Comparison of ENCODE assay signal across 8 mouse cellular contexts in the genomic region with DNA sequence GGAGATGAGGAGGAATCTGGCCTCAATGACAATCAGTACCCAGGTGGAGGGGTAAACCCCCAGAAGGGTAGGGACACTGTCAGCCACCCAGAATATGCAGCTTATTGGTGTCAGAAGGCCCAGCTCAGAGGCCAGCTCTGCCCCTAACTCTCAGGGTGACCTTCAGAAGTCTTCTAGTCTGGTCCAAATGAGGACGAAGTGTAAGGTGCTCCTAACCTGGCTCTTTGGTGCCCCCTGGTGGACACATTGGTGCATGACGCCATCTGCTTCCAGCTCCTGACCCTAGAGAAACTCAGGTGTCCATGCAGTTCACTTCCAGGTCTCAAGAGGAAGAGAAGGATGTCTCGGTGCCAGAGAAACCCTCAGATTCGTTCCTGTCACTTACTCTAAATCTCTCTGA. TPM values are rescaled to one million over a fixed set of nuclear protein-coding genes. Genes with fewer than 3 reads are reported as not detected.
DNase-seq lines count a peak whose midpoint lies in the region; ATAC-seq lines count a peak whose summit lies in the region.

No protein-coding gene starts in this region.

- no peak overlapping the region for H3K4me3 ChIP-seq in embryonic facial prominence, embryonic 11.5 days (ENCODE audit: low read depth, low read length)
- H3K4me3 ChIP-seq in heart, embryonic 15.5 days, result no peak overlapping the region

- no peaks in the 10 kb centered on the region for H3K36me3 ChIP-seq in embryonic facial prominence, embryonic 11.5 days (replicated peaks; ENCODE audit: control insufficient read depth, insufficient read depth, low read depth, low read length)
- no peaks in the 10 kb centered on the region for H3K36me3 ChIP-seq in heart, embryonic 15.5 days

- no peaks in the 10 kb centered on the region for H3K4me1 ChIP-seq in embryonic facial prominence, embryonic 11.5 days (ENCODE audit: control insufficient read depth, insufficient read depth, low read length)
- peaks cover 13% of the 10 kb centered on the region for H3K4me1 ChIP-seq in heart, embryonic 15.5 days (replicated peaks)

- ATAC-seq in embryonic facial prominence, embryonic 11.5 days (replicated peaks; ENCODE audit: insufficient number of reproducible peaks, low FRiP score, low TSS enrichment, low read depth), result 0 out of 2 replicates have a peak, but pooled peaks have one; percentile 62
- ATAC-seq in heart, embryonic 15.5 days (replicated peaks; ENCODE audit: insufficient number of reproducible peaks, insufficient read depth, low FRiP score, low read depth), result peak; percentile 63; the same call in 1 of the 2 replicates

- H3K27me3 ChIP-seq in embryonic facial prominence, embryonic 11.5 days (ENCODE audit: control insufficient read depth, insufficient read depth, low read length), result no peaks in the 10 kb centered on the region; the same call in 1 of the 2 replicates
- peaks cover 9% of the 10 kb centered on the region; the same call in 1 of the 2 replicates for H3K27me3 ChIP-seq in heart, embryonic 15.5 days

- no peaks in the 10 kb centered on the region for H3K9me3 ChIP-seq in embryonic facial prominence, embryonic 11.5 days (replicated peaks; ENCODE audit: control insufficient read depth, low read length)
- no peaks in the 10 kb centered on the region for H3K9me3 ChIP-seq in heart, embryonic 15.5 days (replicated peaks)

- no peak overlapping the region for H3K9ac ChIP-seq in embryonic facial prominence, embryonic 11.5 days (replicated peaks; ENCODE audit: low read length)
- no peak overlapping the region for H3K9ac ChIP-seq in heart, embryonic 15.5 days

- 3% methylated on average over 4 of the region's 4 CpGs for WGBS in embryonic facial prominence, embryonic 11.5 days
- 3% methylated on average over 4 of the region's 4 CpGs for WGBS in heart, embryonic 15.5 days

- no peak overlapping the region for H3K4me2 ChIP-seq in embryonic facial prominence, embryonic 11.5 days (ENCODE audit: low read depth, low read length)
- no peak overlapping the region for H3K4me2 ChIP-seq in heart, embryonic 15.5 days

- peak; percentile 56 to 61 for DNase-seq in CD8-positive naive resting alpha-beta T cell, adult 2 months (ENCODE audit: low read depth in 2 of 2, low spot score in 2 of 2)
- DNase-seq in adrenal gland, postnatal 25 days, result peak; percentile 82
- DNase-seq in embryonic facial prominence, embryonic 11.5 days (ENCODE audit: low spot score), result peak; percentile 90
- DNase-seq in kidney, postnatal 25 days, result peak; percentile 82 to 89
- peak; percentile 59 to 69 for DNase-seq in lung, adult 18-20 months
- peak; percentile 69 for DNase-seq in ovary, postnatal 14 days (ENCODE audit: low spot score)
- DNase-seq in thymus, postnatal 36 days, result peak; percentile 41 to 63

- no peak overlapping the region for H3K27ac ChIP-seq in embryonic facial prominence, embryonic 11.5 days (replicated peaks; ENCODE audit: low read depth, low read length)
- no peak overlapping the region for H3K27ac ChIP-seq in heart, embryonic 15.5 days

RNA-seq across cellular contexts. Expression of a gene that starts 13.3 kb away (rescaled TPM):
- 0.85 and 0.90 TPM in 2 replicates for total RNA-seq in adrenal gland, postnatal 25 days (2021)
- polyA plus RNA-seq in embryonic facial prominence, embryonic 11.5 days (2014; fragmentation: Nextera tagmentation; extraction: Ambion mirVana), result 82.7 and 98.5 TPM in 2 replicates
- polyA plus RNA-seq in heart, embryonic 15.5 days (2015; fragmentation: Nextera tagmentation; extraction: Ambion mirVana), result 6.3 and 11.3 TPM in 2 replicates

RNA-seq across cellular contexts. Expression of a gene that starts 16.1 kb away (rescaled TPM):
- total RNA-seq in adrenal gland, postnatal 25 days (2021), result 44.7 and 45.0 TPM in 2 replicates
- polyA plus RNA-seq in embryonic facial prominence, embryonic 11.5 days (2014; fragmentation: Nextera tagmentation; extraction: Ambion mirVana), result 12.4 and 15.9 TPM in 2 replicates
- polyA plus RNA-seq in heart, embryonic 15.5 days (2015; fragmentation: Nextera tagmentation; extraction: Ambion mirVana), result 1,204 and 1,729 TPM in 2 replicates

RNA-seq across cellular contexts. Expression of a gene that starts 16.2 kb away (rescaled TPM):
- not detected in 2 replicates for total RNA-seq in adrenal gland, postnatal 25 days (2021)
- 0.46 TPM in 1 of 2 replicates, not detected in the other for polyA plus RNA-seq in embryonic facial prominence, embryonic 11.5 days (2014; fragmentation: Nextera tagmentation; extraction: Ambion mirVana)
- polyA plus RNA-seq in heart, embryonic 15.5 days (2015; fragmentation: Nextera tagmentation; extraction: Ambion mirVana), result 0.98 and 1.0 TPM in 2 replicates

Comparison
In these comparisons a context has a peak if more than half of its experiments do, and no peak if none do; other contexts are left out.
1. RNA of a gene that starts 16.1 kb away (polyA plus RNA-seq): 1,204 to 1,729 TPM in heart, embryonic 15.5 days; 12.4 to 15.9 TPM in embryonic facial prominence, embryonic 11.5 days; every median in the first group is over 10 times any median in the second.
2. Peak in every context shown above with its lines, with median percentiles within 50 percentile points of each other: DNase-seq.